Mouse (Mus musculus) CH12.LX (cell line): ENCODE data around the gene Epha10. TPM values are rescaled to one million over a fixed set of nuclear protein-coding genes. Genes with fewer than 3 reads are reported as not detected.

ENCODE experiments used
- DNase-seq: peaks from one replicate; pipeline ENCODE4 v3.0.0-alpha.2; 2013; ENCODE audit errors: extremely low read depth
- H3K27ac ChIP-seq: 2 replicates; pipeline ENCODE4 v1.5.1; 2012; ENCODE audit warnings: low read depth, mild to moderate bottlenecking, control low read depth, moderate library complexity; ENCODE audit not compliant: insufficient read depth
- H3K27me3 ChIP-seq: replicated peaks from 2 replicates; pipeline ENCODE3; 2012; ENCODE audit warnings: inconsistent platforms
- H3K36me3 ChIP-seq, 2 experiments: replicated peaks in 1 of 2; 2 replicates each; pipeline versions ENCODE3 to v1.6.1; 2012; ENCODE audit warnings: inconsistent platforms in 1 of 2, low read length in 1 of 2, mild to moderate bottlenecking in 1 of 2, mixed read lengths in 1 of 2, moderate library complexity in 1 of 2; ENCODE audit not compliant: control insufficient read depth in 1 of 2, insufficient read depth in 1 of 2
- H3K4me1 ChIP-seq, 2 experiments: 2 replicates each; pipeline ENCODE4 v1.6.1; 2012; ENCODE audit warnings: inconsistent platforms in 1 of 2, moderate library complexity in 1 of 2; ENCODE audit not compliant: insufficient read depth in 2 of 2, control insufficient read depth in 1 of 2
- H3K4me2 ChIP-seq: 2 replicates; pipeline ENCODE4 v1.6.1; 2012; ENCODE audit warnings: low read depth, mild to moderate bottlenecking, control low read depth; ENCODE audit not compliant: poor library complexity, insufficient read depth, severe bottlenecking
- H3K4me3 ChIP-seq, 3 experiments: fragments of 150-350 bp in 1 of 3; sonication (generic) in 1 of 3; replicated peaks in 1 of 3; 2 replicates each; pipeline versions ENCODE3 to v1.5.1; 2011 to 2012; ENCODE audit warnings: low read depth in 2 of 3, low read length in 2 of 3, mild to moderate bottlenecking in 2 of 3, moderate library complexity in 2 of 3, control low read depth in 1 of 3, improper control_type of control experiment in 1 of 3, inconsistent platforms in 1 of 3, mixed read lengths in 1 of 3; ENCODE audit not compliant: poor library complexity in 1 of 3
- H3K79me2 ChIP-seq: replicated peaks from 2 replicates; pipeline ENCODE4 v1.6.1; 2012; ENCODE audit warnings: mild to moderate bottlenecking, moderate library complexity; ENCODE audit not compliant: control insufficient read depth, poor library complexity, insufficient read depth, severe bottlenecking; ENCODE audit errors: extremely low read depth
- H3K9ac ChIP-seq: 2 replicates; pipeline ENCODE4 v1.6.1; 2012; ENCODE audit warnings: low read depth, mild to moderate bottlenecking, control low read depth, moderate library complexity; ENCODE audit not compliant: insufficient read depth
- H3K9me3 ChIP-seq: replicated peaks from 2 replicates; pipeline ENCODE3; 2012; ENCODE audit warnings: low read length, inconsistent platforms, mixed read lengths
- CHD1 ChIP-seq: IDR thresholded peaks from 2 replicates; pipeline ENCODE4 v1.6.1; 2012; ENCODE audit warnings: low read depth, low read length, improper control_type of control experiment, inconsistent platforms
- GABPA ChIP-seq: IDR thresholded peaks from 2 replicates; pipeline ENCODE4 v1.6.1; 2012; ENCODE audit warnings: low read depth, low read length, improper control_type of control experiment, inconsistent platforms; ENCODE audit not compliant: insufficient replicate concordance
- HCFC1 ChIP-seq: IDR thresholded peaks from 2 replicates; pipeline ENCODE4 v1.6.1; 2012; ENCODE audit warnings: low read depth, mild to moderate bottlenecking, inconsistent platforms, low read length, improper control_type of control experiment
- IRF4 ChIP-seq: IDR thresholded peaks from 2 replicates; pipeline ENCODE4 v1.6.1; 2014; ENCODE audit warnings: low read depth, mild to moderate bottlenecking, inconsistent platforms, low read length, improper control_type of control experiment
- JUN ChIP-seq: IDR thresholded peaks from 2 replicates; pipeline ENCODE4 v1.6.1; 2011; ENCODE audit warnings: low read depth, mild to moderate bottlenecking, low read length, improper control_type of control experiment, moderate library complexity; ENCODE audit not compliant: insufficient read depth
- MEF2A ChIP-seq: IDR thresholded peaks from 2 replicates; pipeline ENCODE4 v1.6.1; 2014; ENCODE audit warnings: low read depth, mild to moderate bottlenecking, inconsistent platforms, low read length, improper control_type of control experiment, borderline replicate concordance
- MYC ChIP-seq: IDR thresholded peaks from 2 replicates; pipeline ENCODE4 v1.6.1; 2011; ENCODE audit warnings: low read depth, mild to moderate bottlenecking, improper control_type of control experiment, low read length
- NELFE ChIP-seq: IDR thresholded peaks from 2 replicates; pipeline ENCODE4 v1.6.1; 2011; ENCODE audit warnings: low read depth, low read length, improper control_type of control experiment
- POLR2AphosphoS2 ChIP-seq: IDR thresholded peaks from 2 replicates; pipeline ENCODE4 v1.6.1; 2011; ENCODE audit warnings: low read depth, low read length, improper control_type of control experiment
- TBP ChIP-seq: conservative IDR thresholded peaks from 2 replicates; pipeline ENCODE4 v1.6.1; 2011; ENCODE audit warnings: low read depth, low read length, improper control_type of control experiment
- TCF12 ChIP-seq: IDR thresholded peaks from 2 replicates; pipeline ENCODE4 v1.6.1; 2014; ENCODE audit warnings: low read depth, mild to moderate bottlenecking, inconsistent platforms, low read length, improper control_type of control experiment
- UBTF ChIP-seq: IDR thresholded peaks from 2 replicates; pipeline ENCODE4 v1.6.1; 2012; ENCODE audit warnings: low read depth, mild to moderate bottlenecking, inconsistent platforms, low read length, improper control_type of control experiment, moderate library complexity
- USF2 ChIP-seq: conservative IDR thresholded peaks from 2 replicates; pipeline ENCODE4 v1.6.1; 2011; ENCODE audit warnings: low read depth, low read length, improper control_type of control experiment
- dilution Hi-C: fragments of 300-500 bp; cut with MboI; formaldehyde crosslinking; loops from 2 replicates; pipeline ENCODE4 v1.14.3; 2020; ENCODE audit warnings: low sequenced_read_pairs; ENCODE audit not compliant: extremely low pct_unique_long_range_greater_than_20kb, extremely low pct_ligation_motif_present
- in situ Hi-C: fragments of 300-500 bp; cut with MboI; formaldehyde crosslinking; loops from 3 replicates; pipeline ENCODE4 v1.14.3; 2019; ENCODE audit warnings: low sequenced_read_pairs, low pct_ligation_motif_present, low pct_unique_long_range_greater_than_20kb, mixed read lengths
- polyA plus RNA-seq: library from polyadenylated mRNA; unstranded; fragments of >175 nt; gene quantifications from 2 replicates; pipeline ENCODE4 v1.2.1, GENCODE M21; 2012; ENCODE audit warnings: low read depth; ENCODE audit not compliant: insufficient read length
- total RNA-seq, 2 experiments: library from RNA; depleted of rRNA; stranded (reverse); fragments of 300-350 nt in 1 of 2; fragments of >200 nt in 1 of 2; gene quantifications; 2 replicates each; pipeline ENCODE4 v1.2.3; 2012 to 2014

The Epha10 gene
- total and polyA plus RNA-seq, 3 experiments = not detected

DNA sequence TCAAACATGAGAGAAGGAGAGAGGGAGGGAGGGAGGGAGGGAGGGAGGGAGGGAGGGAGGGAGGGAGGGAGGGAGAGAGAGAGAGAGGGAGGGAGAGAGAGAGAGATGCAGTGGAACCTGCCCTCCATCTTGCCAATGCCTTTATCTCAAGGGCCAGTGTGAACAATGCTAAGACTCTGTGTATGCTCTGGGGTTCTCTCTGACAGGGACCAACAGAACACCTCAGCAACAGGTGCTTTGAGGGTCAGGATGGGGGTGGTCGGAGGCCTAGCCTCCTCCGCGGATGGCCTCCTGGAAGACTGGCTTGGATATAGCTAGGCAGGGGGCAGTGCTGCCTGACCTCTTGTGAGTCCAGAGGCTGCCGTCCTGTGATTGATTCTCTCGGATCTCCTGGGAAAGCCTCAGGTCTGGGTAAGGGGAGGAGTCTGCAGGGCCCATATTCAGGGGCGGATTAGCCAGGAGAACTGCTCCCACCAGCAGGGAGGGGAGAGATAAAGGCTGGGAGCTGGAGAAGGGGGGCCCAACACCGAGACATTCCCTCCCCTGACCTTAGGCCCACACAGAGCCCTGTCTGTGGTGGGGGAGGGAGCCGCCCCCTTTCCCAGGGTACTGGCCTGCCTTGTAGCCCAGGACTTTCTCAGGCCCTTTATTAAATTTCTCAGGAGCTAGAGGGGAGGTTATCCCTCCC, 84.4 kb downstream of the Epha10 start:
- no peak for DNase-seq
- Histone ChIP-seq H3K27ac (no peak overlapping the region), H3K36me3 (no peaks in the 10 kb centered on the region), H3K27me3 (peaks cover 26% of the 10 kb centered on the region), H3K9me3 (peaks cover 4% of the 10 kb centered on the region), H3K4me3 (no peak overlapping the region), H3K9ac (no peak overlapping the region), H3K4me2 (no peak overlapping the region), H3K4me1 (no peaks in the 10 kb centered on the region; a peak in 1 of 4 replicates), H3K79me2 (no peaks in the 10 kb centered on the region)
- dilution Hi-C loops (loop anchor here (25.0 kb wide), 1 partner anchor 97 kb away; the partner anchor contains the start of genes Dnali1 and Snip1), in situ Hi-C loops (no loop called here)
- TF ChIP-seq POLR2AphosphoS2 = no peak
- TF ChIP-seq USF2 = no peak
- no peak for TF ChIP-seq UBTF
- TF ChIP-seq CHD1 = no peak
- TF ChIP-seq HCFC1 = no peak
- TF ChIP-seq JUN = no peak
- no peak for TF ChIP-seq GABPA
- TF ChIP-seq MYC = no peak
- no peak for TF ChIP-seq NELFE
- no peak for TF ChIP-seq TCF12
- TF ChIP-seq MEF2A = no peak
- TF ChIP-seq IRF4 = no peak
- no peak for TF ChIP-seq TBP

Other genes with a start within 250 kb of the Epha10 start
- not detected in 2 replicates for gene Pou3f1, start 224.1 kb upstream of the Epha10 start, total RNA-seq (2012; rRNA removed)
- gene Pou3f1, start 224.1 kb upstream of the Epha10 start, total RNA-seq (2014; rRNA removed) = not detected in 2 replicates
- not detected in 2 replicates for gene Pou3f1, start 224.1 kb upstream of the Epha10 start, polyA plus RNA-seq
- gene Utp11, start 187.3 kb upstream of the Epha10 start, total RNA-seq (2012; rRNA removed) = 52.7 and 63.2 TPM in 2 replicates
- 78.1 and 84.4 TPM in 2 replicates for gene Utp11, start 187.3 kb upstream of the Epha10 start, total RNA-seq (2014; rRNA removed)
- 102 and 107 TPM in 2 replicates for gene Utp11, start 187.3 kb upstream of the Epha10 start, polyA plus RNA-seq
- 10.4 and 10.8 TPM in 2 replicates for gene Fhl3, start 180.2 kb upstream of the Epha10 start, total RNA-seq (2012; rRNA removed)
- gene Fhl3, start 180.2 kb upstream of the Epha10 start, total RNA-seq (2014; rRNA removed) = 3.6 and 4.1 TPM in 2 replicates
- gene Fhl3, start 180.2 kb upstream of the Epha10 start, polyA plus RNA-seq = 14.8 and 20.8 TPM in 2 replicates
- 100 and 129 TPM in 2 replicates for gene Sf3a3, start 166.1 kb upstream of the Epha10 start, total RNA-seq (2012; rRNA removed)
- 122 and 146 TPM in 2 replicates for gene Sf3a3, start 166.1 kb upstream of the Epha10 start, total RNA-seq (2014; rRNA removed)
- gene Sf3a3, start 166.1 kb upstream of the Epha10 start, polyA plus RNA-seq = 134 and 156 TPM in 2 replicates
- 25.9 and 26.2 TPM in 2 replicates for gene Inpp5b, start 139.0 kb upstream of the Epha10 start, total RNA-seq (2012; rRNA removed)
- gene Inpp5b, start 139.0 kb upstream of the Epha10 start, total RNA-seq (2014; rRNA removed) = 30.2 and 34.0 TPM in 2 replicates
- 21.1 and 25.6 TPM in 2 replicates for gene Inpp5b, start 139.0 kb upstream of the Epha10 start, polyA plus RNA-seq
- 9.8 and 12.6 TPM in 2 replicates for gene Mtf1, start 78.8 kb upstream of the Epha10 start, total RNA-seq (2012; rRNA removed)
- gene Mtf1, start 78.8 kb upstream of the Epha10 start, total RNA-seq (2014; rRNA removed) = 6.8 and 9.5 TPM in 2 replicates
- 17.7 and 19.8 TPM in 2 replicates for gene Mtf1, start 78.8 kb upstream of the Epha10 start, polyA plus RNA-seq
- 87.6 and 96.8 TPM in 2 replicates for gene Yrdc, start 30.2 kb upstream of the Epha10 start, total RNA-seq (2012; rRNA removed)
- gene Yrdc, start 30.2 kb upstream of the Epha10 start, total RNA-seq (2014; rRNA removed) = 160 and 171 TPM in 2 replicates
- 86.7 and 86.8 TPM in 2 replicates for gene Yrdc, start 30.2 kb upstream of the Epha10 start, polyA plus RNA-seq
- gene 1110065P20Rik, start 29.7 kb upstream of the Epha10 start, total RNA-seq (2012; rRNA removed) = 29.0 and 32.0 TPM in 2 replicates
- 22.6 and 28.5 TPM in 2 replicates for gene 1110065P20Rik, start 29.7 kb upstream of the Epha10 start, total RNA-seq (2014; rRNA removed)
- gene 1110065P20Rik, start 29.7 kb upstream of the Epha10 start, polyA plus RNA-seq = 16.7 and 20.4 TPM in 2 replicates
- gene Maneal, start 18.7 kb upstream of the Epha10 start, total RNA-seq (2012; rRNA removed) = 0.08 and 0.13 TPM in 2 replicates
- not detected in 2 replicates for gene Maneal, start 18.7 kb upstream of the Epha10 start, total RNA-seq (2014; rRNA removed)
- not detected in 2 replicates for gene Maneal, start 18.7 kb upstream of the Epha10 start, polyA plus RNA-seq
- 12.3 and 14.5 TPM in 2 replicates for gene 9930104L06Rik, start 56.1 kb downstream of the Epha10 start, total RNA-seq (2012; rRNA removed)
- gene 9930104L06Rik, start 56.1 kb downstream of the Epha10 start, total RNA-seq (2014; rRNA removed) = 10.7 and 14.8 TPM in 2 replicates
- 15.3 and 15.9 TPM in 2 replicates for gene 9930104L06Rik, start 56.1 kb downstream of the Epha10 start, polyA plus RNA-seq
- gene Cdca8, start 58.4 kb downstream of the Epha10 start, total RNA-seq (2012; rRNA removed) = 101 and 111 TPM in 2 replicates
- 55.2 and 58.8 TPM in 2 replicates for gene Cdca8, start 58.4 kb downstream of the Epha10 start, total RNA-seq (2014; rRNA removed)
- 174 and 188 TPM in 2 replicates for gene Cdca8, start 58.4 kb downstream of the Epha10 start, polyA plus RNA-seq
- 0.25 and 0.29 TPM in 2 replicates for gene Rspo1, start 105.5 kb downstream of the Epha10 start, total RNA-seq (2012; rRNA removed)
- gene Rspo1, start 105.5 kb downstream of the Epha10 start, total RNA-seq (2014; rRNA removed) = 0.31 and 0.36 TPM in 2 replicates
- gene Rspo1, start 105.5 kb downstream of the Epha10 start, polyA plus RNA-seq = 0.50 and 0.87 TPM in 2 replicates
- 65.0 and 79.1 TPM in 2 replicates for gene Gnl2, start 135.7 kb downstream of the Epha10 start, total RNA-seq (2012; rRNA removed)
- 66.8 and 80.4 TPM in 2 replicates for gene Gnl2, start 135.7 kb downstream of the Epha10 start, total RNA-seq (2014; rRNA removed)
- 139 and 162 TPM in 2 replicates for gene Gnl2, start 135.7 kb downstream of the Epha10 start, polyA plus RNA-seq
- gene Dnali1, start 184.8 kb downstream of the Epha10 start, total RNA-seq (2012; rRNA removed) = 1.2 and 2.1 TPM in 2 replicates
- 1.1 and 1.3 TPM in 2 replicates for gene Dnali1, start 184.8 kb downstream of the Epha10 start, total RNA-seq (2014; rRNA removed)
- 2.3 and 2.7 TPM in 2 replicates for gene Dnali1, start 184.8 kb downstream of the Epha10 start, polyA plus RNA-seq
- gene Snip1, start 185.8 kb downstream of the Epha10 start, total RNA-seq (2012; rRNA removed) = 23.5 and 28.7 TPM in 2 replicates
- gene Snip1, start 185.8 kb downstream of the Epha10 start, total RNA-seq (2014; rRNA removed) = 38.8 and 46.6 TPM in 2 replicates
- 25.0 and 25.8 TPM in 2 replicates for gene Snip1, start 185.8 kb downstream of the Epha10 start, polyA plus RNA-seq
- gene Meaf6, start 204.2 kb downstream of the Epha10 start, total RNA-seq (2012; rRNA removed) = 29.3 and 37.5 TPM in 2 replicates
- 24.1 and 26.4 TPM in 2 replicates for gene Meaf6, start 204.2 kb downstream of the Epha10 start, total RNA-seq (2014; rRNA removed)
- gene Meaf6, start 204.2 kb downstream of the Epha10 start, polyA plus RNA-seq = 52.8 and 53.8 TPM in 2 replicates
- 7.7 and 8.2 TPM in 2 replicates for gene Zc3h12a, start 246.9 kb downstream of the Epha10 start, total RNA-seq (2012; rRNA removed)
- 1.4 and 2.1 TPM in 2 replicates for gene Zc3h12a, start 246.9 kb downstream of the Epha10 start, total RNA-seq (2014; rRNA removed)
- gene Zc3h12a, start 246.9 kb downstream of the Epha10 start, polyA plus RNA-seq = 12.8 and 13.4 TPM in 2 replicates